ENCODE assay signal across 23 mouse cellular contexts in the genomic region with DNA sequence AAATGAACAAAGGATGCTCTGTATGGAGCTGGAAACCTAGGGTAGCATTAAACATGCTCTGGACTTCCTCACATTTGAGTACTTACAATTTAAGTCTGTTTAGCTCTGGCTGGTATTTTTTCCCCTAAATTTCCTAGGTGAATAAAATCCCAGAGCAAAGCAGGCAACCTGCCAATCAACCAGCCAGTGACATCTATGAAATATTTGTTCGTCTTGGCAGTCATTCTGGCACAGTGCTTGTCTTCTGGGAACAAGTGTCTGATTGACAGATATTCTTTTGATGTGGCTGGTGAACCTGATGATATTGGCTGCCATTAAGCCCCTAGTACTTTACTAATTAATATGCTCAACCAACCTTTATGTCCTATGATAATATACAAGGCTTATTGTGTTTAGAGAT.
DNase-seq lines count a peak whose midpoint lies in the region; ATAC-seq lines count a peak whose summit lies in the region.
"Had no signal": no experiment of that assay in that cellular context is flagged by ENCODE, and none has a peak within 500 bp of the region (broad histone marks: within the 10 kb centered on the region; RNA-seq: fewer than 3 reads in every experiment).

No protein-coding gene starts in this region.

- no peak overlapping the region for H3K4me2 ChIP-seq in embryonic facial prominence, embryonic 14.5 days (ENCODE audit: low read depth, low read length)
- H3K4me2 ChIP-seq: embryonic facial prominence, embryonic 13.5 days; forebrain, embryonic 15.5 days; heart, embryonic 11.5 days; liver, embryonic 15.5 days; lung, embryonic 15.5 days had no signal

- no peak overlapping the region for H3K4me3 ChIP-seq in embryonic facial prominence, embryonic 14.5 days (ENCODE audit: low read depth, low read length)
- no peak overlapping the region for H3K4me3 ChIP-seq in embryonic facial prominence, embryonic 10.5 days
- H3K4me3 ChIP-seq: embryonic facial prominence, embryonic 13.5 days; forebrain, embryonic 15.5 days; liver, embryonic 15.5 days; lung, embryonic 15.5 days; megakaryocyte, embryonic 14.5 days had no signal

- no peak overlapping the region for H3K27ac ChIP-seq in embryonic facial prominence, embryonic 14.5 days (replicated peaks; ENCODE audit: low read depth, low read length)
- H3K27ac ChIP-seq in embryonic facial prominence, embryonic 10.5 days (replicated peaks) = no peak overlapping the region
- H3K27ac ChIP-seq: embryonic facial prominence, embryonic 13.5 days; forebrain, embryonic 15.5 days; liver, embryonic 15.5 days; lung, embryonic 15.5 days had no signal

- no peak for ATAC-seq in embryonic facial prominence, embryonic 14.5 days (ENCODE audit: low read depth)
- ATAC-seq: forebrain, embryonic 15.5 days; hindbrain, embryonic 16.5 days; intestine, embryonic 16.5 days; midbrain, embryonic 16.5 days had no signal

- H3K4me1 ChIP-seq in embryonic facial prominence, embryonic 14.5 days (ENCODE audit: control insufficient read depth, insufficient read depth, low read length) = no peaks in the 10 kb centered on the region
- H3K4me1 ChIP-seq in embryonic facial prominence, embryonic 10.5 days = no peaks in the 10 kb centered on the region
- H3K4me1 ChIP-seq: embryonic facial prominence, embryonic 13.5 days; forebrain, embryonic 15.5 days; liver, embryonic 15.5 days; lung, embryonic 15.5 days; megakaryocyte, embryonic 14.5 days had no signal

- no peaks in the 10 kb centered on the region for H3K27me3 ChIP-seq in embryonic facial prominence, embryonic 14.5 days (replicated peaks; ENCODE audit: control insufficient read depth, insufficient read depth, low read length)
- no peaks in the 10 kb centered on the region for H3K27me3 ChIP-seq in embryonic facial prominence, embryonic 10.5 days (replicated peaks; ENCODE audit: low read depth, poor library complexity, severe bottlenecking)
- H3K27me3 ChIP-seq: embryonic facial prominence, embryonic 13.5 days; forebrain, embryonic 15.5 days; liver, embryonic 15.5 days; lung, embryonic 15.5 days; megakaryocyte, embryonic 14.5 days had no signal

- peak; percentile 24 for DNase-seq in embryonic facial prominence, embryonic 14.5 days (ENCODE audit: low spot score)
- no peak for DNase-seq in embryonic facial prominence, embryonic 10.5 days (ENCODE audit: low spot score)
- DNase-seq in left cerebral cortex, postnatal 4 days = peak; percentile 10
- no peak for DNase-seq in left cerebral cortex, adult 9 months (ENCODE audit: low spot score in 2 of 2)
- peak; percentile 56 for DNase-seq in Muller cell, postnatal 12 days (ENCODE audit: inconsistent ontology term)
- peak; percentile 12 for DNase-seq in brain, adult 2 months (ENCODE audit: low read depth, low spot score)
- no peak for DNase-seq in spleen, adult 18-20 months
- DNase-seq: cerebellum, adult 18-20 months; gastrocnemius, postnatal 14 days; heart, adult 11 months; kidney, adult 9 months; kidney, postnatal 36 days; liver; lung, postnatal 36 days had no signal

- H3K9me3 ChIP-seq in embryonic facial prominence, embryonic 14.5 days (ENCODE audit: control insufficient read depth, low read length) = no peaks in the 10 kb centered on the region
- H3K9me3 ChIP-seq in embryonic facial prominence, embryonic 10.5 days = no peaks in the 10 kb centered on the region
- H3K9me3 ChIP-seq: embryonic facial prominence, embryonic 13.5 days; forebrain, embryonic 15.5 days; liver, embryonic 15.5 days; lung, embryonic 15.5 days; megakaryocyte, embryonic 14.5 days had no signal

- H3K36me3 ChIP-seq in embryonic facial prominence, embryonic 14.5 days (ENCODE audit: control insufficient read depth, insufficient read depth, low read length) = no peaks in the 10 kb centered on the region
- no peaks in the 10 kb centered on the region for H3K36me3 ChIP-seq in embryonic facial prominence, embryonic 10.5 days (replicated peaks)
- H3K36me3 ChIP-seq: embryonic facial prominence, embryonic 13.5 days; forebrain, embryonic 15.5 days; liver, embryonic 15.5 days; lung, embryonic 15.5 days had no signal

- intact Hi-C loops in left cerebral cortex, postnatal 4 days (cut with DNase I) = no loop called here

- H3K9ac ChIP-seq in embryonic facial prominence, embryonic 14.5 days (ENCODE audit: low read depth, low read length) = no peak overlapping the region
- H3K9ac ChIP-seq: embryonic facial prominence, embryonic 13.5 days; forebrain, embryonic 15.5 days; liver, embryonic 15.5 days; lung, embryonic 15.5 days had no signal

- WGBS in embryonic facial prominence, embryonic 14.5 days = 48% methylated on average over 1 of the region's 1 CpGs
- 67% methylated on average over 1 of the region's 1 CpGs for WGBS in embryonic facial prominence, embryonic 10.5 days

Comparison
In these comparisons a context has a peak if more than half of its experiments do, and no peak if none do; other contexts are left out.
1. DNase-seq: peak in embryonic facial prominence, embryonic 14.5 days (single experiment), left cerebral cortex, postnatal 4 days (single experiment), Muller cell, postnatal 12 days (single experiment) and brain, adult 2 months (single experiment); none in embryonic facial prominence, embryonic 10.5 days (single experiment), left cerebral cortex, adult 9 months (0 of 2) and spleen, adult 18-20 months (0 of 2).